ENCODE assay signal across 11 mouse cellular contexts in the genomic region with DNA sequence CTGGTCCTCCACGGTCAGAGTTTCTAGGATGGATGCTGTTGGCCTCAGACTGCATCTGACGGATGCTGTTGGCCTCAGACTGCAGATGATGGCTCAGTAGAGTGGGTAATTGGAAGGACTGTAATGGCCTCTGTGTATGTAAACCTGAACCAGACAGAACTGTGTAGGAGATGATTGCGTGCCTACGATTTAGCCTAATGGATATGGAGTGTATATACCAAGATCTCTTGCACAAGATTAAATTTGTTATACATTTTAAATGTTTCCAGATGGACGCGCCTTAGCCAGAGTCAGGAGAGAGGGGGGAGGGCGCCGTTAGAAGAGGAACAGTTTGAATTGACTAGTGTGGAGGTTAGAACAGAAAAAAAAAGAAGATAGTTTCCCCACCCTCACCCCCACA.
DNase-seq lines count a peak whose midpoint lies in the region; ATAC-seq and TF ChIP-seq lines count a peak whose summit lies in the region.
"Had no signal": no experiment of that assay in that cellular context is flagged by ENCODE, and none has a peak within 500 bp of the region (broad histone marks: within the 10 kb centered on the region; RNA-seq: fewer than 3 reads in every experiment).

No protein-coding gene starts in this region.

- peak overlapping the region; percentile 50 for H3K4me2 ChIP-seq in lung, embryonic 14.5 days
- no peak overlapping the region for H3K4me2 ChIP-seq in hindbrain, embryonic 13.5 days

- DNase-seq in embryo, embryonic 10 days (ENCODE audit: low spot score): peak; percentile 34
- DNase-seq in embryo, embryonic 9.5 days (ENCODE audit: extremely low spot score): no peak
- peak; percentile 76 for DNase-seq in lung, embryonic 14.5 days
- DNase-seq in lung, postnatal 4 days: no peak
- no peak for DNase-seq in Muller cell, postnatal 12 days (ENCODE audit: inconsistent ontology term)
- no peak for DNase-seq in gastrocnemius, adult 18-20 months (ENCODE audit: low spot score)
- DNase-seq: cerebellum, adult 8-10 months; gastrocnemius, postnatal 14 days; thymus, postnatal 25 days had no signal

- peak; percentile 29 for ATAC-seq in lung, embryonic 14.5 days (ENCODE audit: insufficient read depth)
- ATAC-seq in hindbrain, embryonic 13.5 days (ENCODE audit: low FRiP score): no peak

- H3K36me3 ChIP-seq in lung, embryonic 14.5 days (ENCODE audit: insufficient read depth): no peaks in the 10 kb centered on the region
- no peaks in the 10 kb centered on the region for H3K36me3 ChIP-seq in hindbrain, embryonic 13.5 days

- TF ChIP-seq CTCF in lung, embryonic 14.5 days (IDR thresholded peaks at IDR 0.05; ENCODE audit: low read depth): no peak
- TF ChIP-seq CTCF in olfactory bulb, adult 2 months (IDR thresholded peaks at IDR 0.05; ENCODE audit: insufficient read depth, low read depth, low read length): no peak

- no peak overlapping the region for H3K4me3 ChIP-seq in lung, embryonic 14.5 days (ENCODE audit: low read depth, low read length)
- no peak overlapping the region for H3K4me3 ChIP-seq in hindbrain, embryonic 13.5 days
- no peak overlapping the region for H3K4me3 ChIP-seq in olfactory bulb, adult 2 months (ENCODE audit: insufficient read depth, low read depth, low read length)

- H3K9ac ChIP-seq in lung, embryonic 14.5 days: 0 out of 2 replicates have a peak overlapping the region, but pooled peaks have one; percentile 4
- no peak overlapping the region for H3K9ac ChIP-seq in hindbrain, embryonic 13.5 days

- no peak for TF ChIP-seq POLR2A in olfactory bulb, adult 2 months (IDR thresholded peaks at IDR 0.05; ENCODE audit: insufficient read depth, low read depth, low read length)

- peak overlapping the region; percentile 97 for H3K27ac ChIP-seq in lung, embryonic 14.5 days (ENCODE audit: low read depth)
- peak overlapping the region; percentile 40 for H3K27ac ChIP-seq in hindbrain, embryonic 13.5 days
- peak overlapping the region; percentile 67 for H3K27ac ChIP-seq in olfactory bulb, adult 2 months (ENCODE audit: insufficient read depth, low read depth, low read length)

- H3K27me3 ChIP-seq in lung, embryonic 14.5 days (ENCODE audit: insufficient read depth, low read length): no peaks in the 10 kb centered on the region
- no peaks in the 10 kb centered on the region for H3K27me3 ChIP-seq in hindbrain, embryonic 13.5 days

- 30% methylated on average over 8 of the region's 8 CpGs for WGBS in lung, embryonic 14.5 days
- WGBS in hindbrain, embryonic 13.5 days: 59% methylated on average over 8 of the region's 8 CpGs
- WGBS in olfactory bulb, adult 2 months: 69% methylated on average over 8 of the region's 8 CpGs

- H3K4me1 ChIP-seq in lung, embryonic 14.5 days (ENCODE audit: insufficient read depth): peaks cover 11% of the 10 kb centered on the region; the same call in 1 of the 2 replicates
- peaks cover 28% of the 10 kb centered on the region for H3K4me1 ChIP-seq in hindbrain, embryonic 13.5 days (replicated peaks)
- peaks cover 16% of the 10 kb centered on the region for H3K4me1 ChIP-seq in olfactory bulb, adult 2 months (ENCODE audit: control insufficient read depth, insufficient read depth, low read length)

- no peaks in the 10 kb centered on the region for H3K9me3 ChIP-seq in lung, embryonic 14.5 days (ENCODE audit: low read depth, low read length)
- H3K9me3 ChIP-seq in hindbrain, embryonic 13.5 days: no peaks in the 10 kb centered on the region

Comparison
In these comparisons a context has a peak if more than half of its experiments do, and no peak if none do; other contexts are left out.
1. DNase-seq: peak in embryo, embryonic 10 days (single experiment) and lung, embryonic 14.5 days (single experiment); none in embryo, embryonic 9.5 days (single experiment), lung, postnatal 4 days (0 of 2), Muller cell, postnatal 12 days (single experiment) and gastrocnemius, adult 18-20 months (single experiment).
2. H3K27ac ChIP-seq: peak in every context shown above with its lines; median percentile 97 in lung, embryonic 14.5 days; 67 in olfactory bulb, adult 2 months; 40 in hindbrain, embryonic 13.5 days.